Mouse (Mus musculus) ES-Bruce4 (cell line): ENCODE data around the gene Ranbp1. TPM values are rescaled to one million over a fixed set of nuclear protein-coding genes. Genes with fewer than 3 reads are reported as not detected.

Source experiments
- H3K27ac ChIP-seq: 2 replicates; pipeline ENCODE4 v1.5.1; 2012; ENCODE audit warnings: low read length, inconsistent platforms; ENCODE audit not compliant: insufficient read depth
- H3K27me3 ChIP-seq: 2 replicates; pipeline ENCODE4 v1.6.1; 2012; ENCODE audit warnings: mild to moderate bottlenecking, low read length, inconsistent platforms; ENCODE audit not compliant: control insufficient read depth, poor library complexity, insufficient read depth, severe bottlenecking
- H3K36me3 ChIP-seq: 2 replicates; pipeline ENCODE4 v1.6.1; 2012; ENCODE audit warnings: inconsistent platforms, mild to moderate bottlenecking, low read length, moderate library complexity; ENCODE audit not compliant: control insufficient read depth, poor library complexity, insufficient read depth, severe bottlenecking
- H3K4me1 ChIP-seq: one replicate; pipeline ENCODE4 v1.8.1; 2011; ENCODE audit warnings: low read length; ENCODE audit not compliant: control insufficient read depth, insufficient read depth
- H3K4me3 ChIP-seq: 2 replicates; pipeline ENCODE4 v1.5.1; 2011; ENCODE audit warnings: low read depth, mild to moderate bottlenecking, low read length
- H3K9ac ChIP-seq: 2 replicates; pipeline ENCODE4 v1.6.1; 2012; ENCODE audit warnings: low read depth, mild to moderate bottlenecking, inconsistent platforms; ENCODE audit not compliant: poor library complexity, severe bottlenecking
- H3K9me3 ChIP-seq: replicated peaks from 2 replicates; pipeline ENCODE4 v1.6.1; 2012; ENCODE audit warnings: mild to moderate bottlenecking, low read length, inconsistent platforms; ENCODE audit not compliant: control insufficient read depth, poor library complexity, insufficient read depth, severe bottlenecking
- CTCF ChIP-seq: IDR thresholded peaks from one replicate; pipeline ENCODE4 v1.8.1; 2011; ENCODE audit warnings: low read depth, low read length
- EP300 ChIP-seq: IDR thresholded peaks from 2 replicates; pipeline ENCODE4 v1.6.1; 2011; ENCODE audit warnings: low read depth, low read length; ENCODE audit not compliant: insufficient read depth
- POLR2A ChIP-seq: IDR thresholded peaks from one replicate; pipeline ENCODE4 v1.8.1; 2011; ENCODE audit warnings: low read length; ENCODE audit not compliant: insufficient read depth
- polyA plus RNA-seq: library from polyadenylated mRNA; stranded (reverse); fragments of >200 nt; gene quantifications from 2 replicates; pipeline ENCODE4 v1.2.4, GENCODE M21; 2011; ENCODE audit warnings: low read depth; ENCODE audit not compliant: missing spikeins, insufficient read depth, insufficient read length

Ranbp1 gene
- polyA plus RNA-seq, 1 experiment = 515 TPM

DNA sequence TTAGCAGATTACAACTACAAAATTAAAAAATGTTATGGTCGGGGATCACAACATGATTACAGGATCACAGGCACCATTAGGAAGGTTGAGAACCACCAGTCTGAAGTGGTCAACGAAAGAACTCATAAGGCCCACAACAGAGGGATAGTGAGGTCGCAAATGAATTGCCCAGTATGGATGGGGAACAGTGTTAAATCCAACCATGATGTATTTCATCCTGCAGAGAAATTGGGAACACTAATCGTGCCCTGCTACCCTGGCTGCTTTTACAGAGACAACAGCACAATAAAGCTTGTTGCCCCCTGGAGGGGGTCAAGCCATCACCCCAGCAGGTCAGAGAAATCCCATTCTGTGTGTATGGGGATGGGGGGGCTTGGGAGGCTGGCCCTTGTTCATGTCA, 1.7 kb upstream of the Ranbp1 start:
- Histone ChIP-seq H3K27me3 (no peaks in the 10 kb centered on the region), H3K27ac (no peak overlapping the region), H3K36me3 (peaks cover 64% of the 10 kb centered on the region), H3K4me3 (no peak overlapping the region), H3K9me3 (no peaks in the 10 kb centered on the region), H3K4me1 (peaks cover 3% of the 10 kb centered on the region), H3K9ac (peak overlapping the region; percentile 86; the same call in 1 of the 2 replicates)
- TF ChIP-seq CTCF (no peak), POLR2A (no peak), EP300 (no peak)

DNA sequence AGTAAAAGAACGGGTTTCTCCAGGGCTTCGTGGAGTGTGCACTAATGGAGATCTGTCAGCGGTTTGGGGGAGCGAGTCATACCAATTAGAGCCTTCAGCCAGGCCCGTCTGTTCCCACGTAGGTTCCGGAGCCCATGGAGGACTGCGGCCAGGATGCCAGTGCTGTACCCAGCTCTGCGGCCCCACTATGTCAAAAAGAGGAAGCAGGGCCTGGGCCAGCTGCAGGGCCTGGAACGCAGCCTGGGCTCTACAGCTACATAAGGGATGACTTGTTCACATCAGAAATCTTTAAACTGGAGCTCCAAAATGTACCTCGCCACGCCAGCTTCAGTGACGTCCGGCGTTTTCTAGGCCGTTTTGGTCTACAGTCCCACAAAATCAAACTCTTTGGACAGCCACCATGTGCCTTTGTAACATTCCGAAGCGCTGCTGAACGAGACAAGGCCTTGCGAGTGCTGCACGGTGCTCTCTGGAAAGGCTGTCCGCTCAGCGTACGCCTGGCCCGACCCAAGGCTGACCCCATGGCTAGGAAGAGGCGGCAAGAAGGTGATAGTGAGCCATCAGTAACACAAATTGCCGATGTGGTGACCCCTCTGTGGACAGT, 934 bp upstream of the Ranbp1 start:
- peaks cover 3% of the 10 kb centered on the region for H3K4me1 ChIP-seq
- peak overlapping the region; percentile 90 for H3K4me3 ChIP-seq

GRCm38 (mm10) chr16:18247521-18248399, 772 bp downstream of the Ranbp1 start:
- Histone ChIP-seq H3K4me3 (peak overlapping the region; percentile 98), H3K27ac (peak overlapping the region; percentile 24; the same call in 1 of the 2 replicates), H3K9ac (peak overlapping the region; percentile 99), H3K27me3 (no peaks in the 10 kb centered on the region), H3K9me3 (no peaks in the 10 kb centered on the region), H3K4me1 (peaks cover 3% of the 10 kb centered on the region), H3K36me3 (peaks cover 65% of the 10 kb centered on the region)
- TF ChIP-seq EP300 = no peak
- TF ChIP-seq POLR2A = no peak

More for the DNA sequence above, 934 bp upstream of the Ranbp1 start:
- TF ChIP-seq EP300 (no peak), POLR2A (no peak), CTCF (no peak)
- Histone ChIP-seq H3K27me3 (no peaks in the 10 kb centered on the region), H3K9me3 (no peaks in the 10 kb centered on the region), H3K9ac (peak overlapping the region; percentile 86), H3K27ac (no peak overlapping the region), H3K36me3 (peaks cover 65% of the 10 kb centered on the region)

- Histone ChIP-seq H3K9ac (no peak overlapping the region), H3K4me1 (no peaks in the 10 kb centered on the region), H3K9me3 (no peaks in the 10 kb centered on the region), H3K27ac (no peak overlapping the region), H3K27me3 (no peaks in the 10 kb centered on the region), H3K36me3 (peaks cover 83% of the 10 kb centered on the region), H3K4me3 (no peak overlapping the region)
- no peak for TF ChIP-seq CTCF
- TF ChIP-seq POLR2A = no peak
- no peak for TF ChIP-seq EP300
Measured at GRCm38 (mm10) chr16:18241581-18241980, 7.0 kb downstream of the Ranbp1 start.

DNA sequence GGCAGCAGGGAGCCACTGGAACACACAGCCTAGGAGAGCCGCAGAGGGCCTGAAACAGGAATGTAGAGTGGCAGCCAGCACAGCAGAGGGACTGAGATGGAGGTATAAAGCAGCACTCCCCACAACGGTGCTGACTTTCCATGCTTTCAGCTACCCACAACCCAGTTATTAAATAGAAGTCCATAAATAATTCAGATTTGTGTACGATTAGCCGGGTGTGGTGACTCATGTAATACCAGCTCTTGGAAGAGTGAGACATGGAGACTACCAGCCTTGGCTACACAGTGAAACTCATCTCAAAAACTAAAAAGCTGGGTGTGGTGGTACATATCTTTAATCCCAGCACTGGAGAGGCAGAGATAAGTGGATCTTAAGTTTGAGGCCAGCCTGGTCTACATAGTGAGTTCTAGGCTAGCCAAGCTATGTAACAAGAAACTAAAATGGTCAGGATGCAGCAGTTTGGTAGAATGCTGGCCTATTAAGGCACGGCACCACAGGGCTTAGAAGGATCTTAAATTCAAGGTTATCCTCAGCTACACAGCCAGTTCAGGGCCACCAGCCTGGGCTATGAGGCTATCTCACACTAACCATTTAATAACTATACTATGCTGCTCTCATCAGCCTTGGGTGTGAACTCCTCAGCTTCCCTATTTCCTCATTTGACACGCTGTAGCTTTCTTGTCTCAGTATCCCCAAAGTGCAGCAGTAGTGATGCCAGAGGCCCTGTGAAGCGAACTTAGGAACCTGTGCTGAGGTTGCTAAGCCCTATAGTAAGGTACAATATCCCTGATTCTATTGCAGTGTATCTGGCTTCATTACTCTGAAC, 11.6 kb downstream of the Ranbp1 start:
- Histone ChIP-seq H3K27me3 (no peaks in the 10 kb centered on the region), H3K9me3 (no peaks in the 10 kb centered on the region), H3K4me3 (no peak overlapping the region), H3K36me3 (peaks cover 36% of the 10 kb centered on the region), H3K27ac (no peak overlapping the region), H3K9ac (no peak overlapping the region), H3K4me1 (no peaks in the 10 kb centered on the region)
- TF ChIP-seq EP300 (no peak), POLR2A (no peak), CTCF (no peak)
